Mouse (Mus musculus): ENCODE results near the gene Desi2. TPM values are rescaled to one million over a fixed set of nuclear protein-coding genes. Genes with fewer than 3 reads are reported as not detected.
"Not testable (repeated sequence)": the region's sequence is repeated elsewhere in the genome, so short reads cannot be mapped to it uniquely, and the experiment has no call there.

The Desi2 gene
- total RNA-seq (2021), result 10 to 100 TPM; 23.3 to 27.0 TPM

GRCm38 (mm10) chr1:178187216-178187791 is at the start of gene Desi2:
Desi2 (plus strand) TSS chr1:178187417.
- DNase-seq, result peak; percentile 96 to 98
- intact Hi-C loops (cut with DNase I), result loop anchor here (5.0 to 10.0 kb wide), 3 partner anchors 35 to 205 kb away; partner anchors contain the start of gene Catspere2

- DNase-seq, result peak; percentile 50 to 57
- intact Hi-C loops (cut with DNase I), result loop anchor here (5.0 kb wide), 3 partner anchors 96 to 316 kb away; no protein-coding TSS in a partner anchor
Observed at GRCm38 (mm10) chr1:178146513-178146912, 40.7 kb upstream of the Desi2 start.

- DNase-seq, result peak in 1 of 2 experiments; percentile 33
Observed at GRCm38 (mm10) chr1:178146915-178147314, 40.3 kb upstream of the Desi2 start.

GRCm38 (mm10) chr1:178182251-178182650 is 5.0 kb upstream of the Desi2 start:
- no peak for DNase-seq
- intact Hi-C loops (cut with DNase I), result loop anchor here (10.0 kb wide), 1 partner anchor 123 kb away; no protein-coding TSS in a partner anchor

More at GRCm38 (mm10) chr1:178146915-178147314, 40.3 kb upstream of the Desi2 start:
- intact Hi-C loops (cut with DNase I), result loop anchor here (5.0 kb wide), 3 partner anchors 95 to 315 kb away; no protein-coding TSS in a partner anchor

GRCm38 (mm10) chr1:178185591-178185990 is 1.6 kb upstream of the Desi2 start:
- intact Hi-C loops (cut with DNase I), result loop anchor here (5.0 to 10.0 kb wide), 3 partner anchors 37 to 203 kb away; partner anchors contain the start of gene Catspere2
- DNase-seq, result no peak

GRCm38 (mm10) chr1:178187810-178188209 is 593 bp downstream of the Desi2 start:
- intact Hi-C loops (cut with DNase I), result loop anchor here (5.0 to 10.0 kb wide), 3 partner anchors 34 to 206 kb away; partner anchors contain the start of gene Catspere2
- not testable (repeated sequence) for DNase-seq

GRCm38 (mm10) chr1:178188386-178188785 is 1.2 kb downstream of the Desi2 start:
- no peak for DNase-seq
- intact Hi-C loops (cut with DNase I), result loop anchor here (5.0 to 10.0 kb wide), 3 partner anchors 34 to 206 kb away; partner anchors contain the start of gene Catspere2

GRCm38 (mm10) chr1:178205701-178206325 is 18.6 kb downstream of the Desi2 start:
- intact Hi-C loops (cut with DNase I), result no loop called here
- peak; percentile 38 to 47 for DNase-seq

- DNase-seq; intact Hi-C loops (cut with DNase I): not testable (repeated sequence)
Observed at GRCm38 (mm10) chr1:178207856-178208255, 20.6 kb downstream of the Desi2 start.

- intact Hi-C loops (cut with DNase I), result no loop called here
Observed at GRCm38 (mm10) chr1:178209966-178210365, 22.7 kb downstream of the Desi2 start.

GRCm38 (mm10) chr1:178217157-178217556 is 29.9 kb downstream of the Desi2 start:
- intact Hi-C loops (cut with DNase I), result no loop called here
- no peak for DNase-seq

More at GRCm38 (mm10) chr1:178209966-178210365, 22.7 kb downstream of the Desi2 start:
- DNase-seq, result no peak

- intact Hi-C loops (cut with DNase I), result no loop called here
- no peak for DNase-seq
Observed at GRCm38 (mm10) chr1:178218305-178218704, 31.1 kb downstream of the Desi2 start.

- DNase-seq, result peak; percentile 59 to 71
- intact Hi-C loops (cut with DNase I), result loop anchor here (5.0 kb wide), 1 partner anchor 32 kb away; the partner anchor contains the start of gene Desi2
Observed at GRCm38 (mm10) chr1:178219166-178220077, 32.2 kb downstream of the Desi2 start.

- intact Hi-C loops (cut with DNase I); DNase-seq: not testable (repeated sequence)
Observed at GRCm38 (mm10) chr1:178228888-178229287, 41.7 kb downstream of the Desi2 start.

- no peak for DNase-seq
- intact Hi-C loops (cut with DNase I), result no loop called here
Observed at GRCm38 (mm10) chr1:178234109-178234508, 46.9 kb downstream of the Desi2 start.

- intact Hi-C loops (cut with DNase I), result no loop called here
- DNase-seq, result no peak
Observed at GRCm38 (mm10) chr1:178235919-178236466, 48.8 kb downstream of the Desi2 start.

- DNase-seq, result no peak
- intact Hi-C loops (cut with DNase I), result no loop called here
Observed at GRCm38 (mm10) chr1:178238676-178239075, 51.5 kb downstream of the Desi2 start.

GRCm38 (mm10) chr1:178241884-178242508 is 54.8 kb downstream of the Desi2 start:
- no peak for DNase-seq
- intact Hi-C loops (cut with DNase I), result loop anchor here (5.0 kb wide), 2 partner anchors 50 to 95 kb away; no protein-coding TSS in a partner anchor

GRCm38 (mm10) chr1:178248107-178248820 is 61.0 kb downstream of the Desi2 start:
- no peak for DNase-seq
- intact Hi-C loops (cut with DNase I), result no loop called here
